Mouse (Mus musculus) forebrain, embryonic 13.5 days (tissue): Measurements from ENCODE around the gene Zc3h7a. TPM values are rescaled to one million over a fixed set of nuclear protein-coding genes. Genes with fewer than 3 reads are reported as not detected.
A peak's percentile ranks its signal among the peaks of the same experiment; 100 is the strongest.

Experiments
- ATAC-seq: fragments of 200-750 bp; cut with Nextera tagmentation; 2 replicates; pipeline ENCODE4 v1.8.0; 2017
- H3K27ac ChIP-seq: fragments of 300-500 bp; sonication (generic); 2 replicates; pipeline ENCODE4 v1.5.1; 2015; ENCODE audit warnings: inconsistent platforms, mild to moderate bottlenecking, moderate library complexity
- H3K27me3 ChIP-seq: fragments of 300-500 bp; sonication (generic); 2 replicates; pipeline ENCODE4 v1.6.1; 2015; ENCODE audit warnings: mild to moderate bottlenecking, inconsistent platforms
- H3K36me3 ChIP-seq: fragments of 300-500 bp; sonication (generic); 2 replicates; pipeline ENCODE4 v1.6.1; 2015; ENCODE audit warnings: mild to moderate bottlenecking, inconsistent platforms; ENCODE audit not compliant: poor library complexity, severe bottlenecking
- H3K4me1 ChIP-seq: fragments of 300-500 bp; sonication (generic); 2 replicates; pipeline ENCODE4 v1.6.1; 2015; ENCODE audit warnings: inconsistent platforms
- H3K4me2 ChIP-seq: fragments of 300-500 bp; sonication (generic); 2 replicates; pipeline ENCODE4 v1.6.1; 2015; ENCODE audit warnings: inconsistent platforms, mild to moderate bottlenecking, moderate library complexity
- H3K4me3 ChIP-seq: fragments of 300-500 bp; sonication (generic); 2 replicates; pipeline ENCODE4 v1.5.1; 2015; ENCODE audit warnings: mild to moderate bottlenecking, inconsistent platforms
- H3K9ac ChIP-seq: fragments of 300-500 bp; sonication (generic); 2 replicates; pipeline ENCODE4 v1.6.1; 2015; ENCODE audit warnings: mild to moderate bottlenecking, inconsistent platforms
- H3K9me3 ChIP-seq: fragments of 300-500 bp; sonication (generic); replicated peaks from 2 replicates; pipeline ENCODE4 v1.6.1; 2016; ENCODE audit warnings: inconsistent platforms
- WGBS: fragments of 180-500 bp; shearing (Covaris S2); methylation state at CpG from one replicate; pipeline ENCODE4 v1.1.7; 2015; 5-methylcytosine and 5-hydroxymethylcytosine counted together
- microRNA-seq: library from miRNA; unstranded; fragments of <30 nt; microRNA quantifications from one replicate; pipeline ENCODE4, GENCODE M21; 2016
- polyA plus RNA-seq: library from polyadenylated mRNA; unstranded; fragments of >200 nt; fragmentation: Nextera tagmentation; extraction: Ambion mirVana; gene quantifications from 2 replicates; pipeline ENCODE4 v1.2.1, GENCODE M21; 2015

The Zc3h7a gene
- polyA plus RNA-seq, 1 experiment from 2014 or later = 75.4 TPM

GRCm38 (mm10) chr16:11090836-11091570, 85.2 kb downstream of the Zc3h7a start:
- Histone ChIP-seq H3K9me3 (no peaks in the 10 kb centered on the region), H3K36me3 (peaks cover 52% of the 10 kb centered on the region), H3K27ac (no peak overlapping the region; the same call in 1 of the 2 replicates), H3K9ac (no peak overlapping the region), H3K4me3 (no peak overlapping the region), H3K4me2 (no peak overlapping the region), H3K4me1 (peaks cover 24% of the 10 kb centered on the region), H3K27me3 (no peaks in the 10 kb centered on the region)
- no peak for ATAC-seq
- WGBS = 84% methylated on average over 10 of the region's 10 CpGs

GRCm38 (mm10) chr16:11086856-11087588, 89.2 kb downstream of the Zc3h7a start:
- no peaks in the 10 kb centered on the region for H3K27me3 ChIP-seq
- no peak overlapping the region for H3K4me2 ChIP-seq
- H3K9ac ChIP-seq = no peak overlapping the region
- H3K36me3 ChIP-seq = peaks cover 68% of the 10 kb centered on the region
- peaks cover 24% of the 10 kb centered on the region for H3K4me1 ChIP-seq
- H3K9me3 ChIP-seq = no peaks in the 10 kb centered on the region
- 23% methylated on average over 5 of the region's 5 CpGs for WGBS
- peak; percentile 75 for ATAC-seq
- peak overlapping the region; percentile 53 for H3K27ac ChIP-seq
- no peak overlapping the region for H3K4me3 ChIP-seq

Small RNA genes lying within 50 kb of the gene (microRNA-seq; reads per million reads assigned to microRNA genes)
- gene Gm23935 = 62.5 reads per million, percentile 44 among the genes with 10 or more reads in this experiment

Other genes starting within 250 kb of the Zc3h7a start
- gene Snn, start 115.4 kb downstream of the Zc3h7a start, polyA plus RNA-seq = 122 and 140 TPM in 2 replicates
- gene Litaf, start 110.2 kb downstream of the Zc3h7a start, polyA plus RNA-seq = 59.2 and 59.3 TPM in 2 replicates
- 26.0 and 26.4 TPM in 2 replicates for gene Txndc11, start 41.7 kb downstream of the Zc3h7a start, polyA plus RNA-seq
- gene Rsl1d1, start 26.9 kb upstream of the Zc3h7a start, polyA plus RNA-seq = 191 and 193 TPM in 2 replicates
- 60.3 and 64.9 TPM in 2 replicates for gene Gspt1, start 77.9 kb upstream of the Zc3h7a start, polyA plus RNA-seq
- 0.21 TPM in 1 of 2 replicates, not detected in the other for gene Tnfrsf17, start 137.4 kb upstream of the Zc3h7a start, polyA plus RNA-seq
- gene Snx29, start 146.5 kb upstream of the Zc3h7a start, polyA plus RNA-seq = 13.0 and 15.7 TPM in 2 replicates